8 mouse cellular contexts compared by ENCODE assay signal in the genomic region with DNA sequence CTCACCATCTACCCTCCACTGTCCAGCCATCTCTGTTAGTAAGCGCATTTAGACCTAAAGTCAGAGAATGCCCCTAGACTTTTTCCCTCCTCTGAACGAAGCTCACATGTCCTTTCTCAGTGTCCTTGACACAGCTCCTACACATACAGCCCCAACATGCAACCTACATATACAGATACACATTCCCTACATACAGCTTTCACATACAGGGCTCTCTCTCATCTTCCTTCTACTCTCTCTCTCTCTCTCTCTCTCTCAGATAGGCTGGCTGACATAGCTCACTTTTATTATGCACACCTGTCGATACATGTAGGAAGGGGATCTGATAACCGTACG. TPM values are rescaled to one million over a fixed set of nuclear protein-coding genes. Genes with fewer than 3 reads are reported as not detected.
DNase-seq lines count a peak whose midpoint lies in the region; ATAC-seq and TF ChIP-seq lines count a peak whose summit lies in the region.

No protein-coding gene starts in this region.

- H3K4me2 ChIP-seq in kidney, postnatal 0 days (ENCODE audit: low read length): peak overlapping the region; percentile 75
- H3K4me2 ChIP-seq in embryonic facial prominence, embryonic 12.5 days (replicated peaks): peak overlapping the region; percentile 76
- peak overlapping the region; percentile 70 for H3K4me2 ChIP-seq in hindbrain, postnatal 0 days (ENCODE audit: low read depth, low read length)
- peak overlapping the region; percentile 48 for H3K4me2 ChIP-seq in midbrain, postnatal 0 days (ENCODE audit: low read depth, low read length, poor library complexity, severe bottlenecking)

- no peaks in the 10 kb centered on the region for H3K4me1 ChIP-seq in kidney, postnatal 0 days (replicated peaks; ENCODE audit: insufficient read depth, low read length)
- no peaks in the 10 kb centered on the region for H3K4me1 ChIP-seq in embryonic facial prominence, embryonic 12.5 days
- peaks cover 3% of the 10 kb centered on the region; the same call in 1 of the 2 replicates for H3K4me1 ChIP-seq in hindbrain, postnatal 0 days (ENCODE audit: insufficient read depth, low read length)
- peaks cover 15% of the 10 kb centered on the region; the same call in 1 of the 2 replicates for H3K4me1 ChIP-seq in midbrain, postnatal 0 days (ENCODE audit: insufficient read depth, low read length)

- H3K4me3 ChIP-seq in kidney, postnatal 0 days (replicated peaks; ENCODE audit: low read depth, low read length): peak overlapping the region; percentile 96
- peak overlapping the region; percentile 87 for H3K4me3 ChIP-seq in embryonic facial prominence, embryonic 12.5 days
- H3K4me3 ChIP-seq in hindbrain, postnatal 0 days (ENCODE audit: low read length): peak overlapping the region; percentile 90
- peak overlapping the region; percentile 50 for H3K4me3 ChIP-seq in midbrain, postnatal 0 days (ENCODE audit: low read depth, low read length)

- ATAC-seq in kidney, postnatal 0 days (replicated peaks; ENCODE audit: low FRiP score, low read depth): no peak; the same call in 1 of the 2 replicates
- ATAC-seq in embryonic facial prominence, embryonic 12.5 days (ENCODE audit: insufficient number of reproducible peaks, insufficient read depth, low FRiP score, low TSS enrichment): peak; percentile 37; the same call in 1 of the 2 replicates
- ATAC-seq in hindbrain, postnatal 0 days: peak; percentile 36
- ATAC-seq in midbrain, postnatal 0 days (ENCODE audit: low FRiP score): peak; percentile 39

- no peak for TF ChIP-seq CTCF in kidney, postnatal 0 days (IDR thresholded peaks at IDR 0.05; ENCODE audit: low read depth)
- no peak for TF ChIP-seq CTCF in hindbrain, postnatal 0 days (IDR thresholded peaks at IDR 0.05; ENCODE audit: low read depth)
- no peak for TF ChIP-seq CTCF in midbrain, postnatal 0 days (IDR thresholded peaks at IDR 0.05)

- H3K36me3 ChIP-seq in kidney, postnatal 0 days (ENCODE audit: insufficient read depth, low read length): no peaks in the 10 kb centered on the region
- H3K36me3 ChIP-seq in embryonic facial prominence, embryonic 12.5 days: no peaks in the 10 kb centered on the region
- H3K36me3 ChIP-seq in hindbrain, postnatal 0 days (ENCODE audit: insufficient read depth, low read length): no peaks in the 10 kb centered on the region
- no peaks in the 10 kb centered on the region for H3K36me3 ChIP-seq in midbrain, postnatal 0 days (ENCODE audit: insufficient read depth, low read length)

- whole genome bisulfite sequencing in kidney, postnatal 0 days: 26% methylated on average over 5 of the region's 5 CpGs
- 46% methylated on average over 5 of the region's 5 CpGs for WGBS in embryonic facial prominence, embryonic 12.5 days
- 34% methylated on average over 5 of the region's 5 CpGs for WGBS in hindbrain, postnatal 0 days
- WGBS in midbrain, postnatal 0 days: 42% methylated on average over 5 of the region's 5 CpGs

- no peak for DNase-seq in kidney, postnatal 0 days (ENCODE audit: low spot score)
- DNase-seq in kidney, adult 9 months: no peak
- DNase-seq in hindbrain, postnatal 0 days (ENCODE audit: low spot score): no peak
- DNase-seq in midbrain, postnatal 0 days (ENCODE audit: low spot score): no peak
- no peak for DNase-seq in right cerebral cortex, adult 2 months (ENCODE audit: low spot score in 2 of 2)
- DNase-seq in thymus, postnatal 36 days: no peak
- no peak for DNase-seq in kidney, postnatal 36 days

- H3K9ac ChIP-seq in kidney, postnatal 0 days (ENCODE audit: low read depth, low read length): peak overlapping the region; percentile 96
- H3K9ac ChIP-seq in embryonic facial prominence, embryonic 12.5 days: peak overlapping the region; percentile 95; the same call in 1 of the 2 replicates
- H3K9ac ChIP-seq in hindbrain, postnatal 0 days (replicated peaks; ENCODE audit: low read length): peak overlapping the region; percentile 93
- no peak overlapping the region; the same call in 1 of the 2 replicates for H3K9ac ChIP-seq in midbrain, postnatal 0 days (replicated peaks; ENCODE audit: low read length, poor library complexity, severe bottlenecking)

- H3K27me3 ChIP-seq in kidney, postnatal 0 days (ENCODE audit: insufficient read depth, low read length): no peaks in the 10 kb centered on the region
- no peaks in the 10 kb centered on the region for H3K27me3 ChIP-seq in embryonic facial prominence, embryonic 12.5 days
- no peaks in the 10 kb centered on the region for H3K27me3 ChIP-seq in hindbrain, postnatal 0 days (ENCODE audit: insufficient read depth, low read length)
- no peaks in the 10 kb centered on the region for H3K27me3 ChIP-seq in midbrain, postnatal 0 days (ENCODE audit: insufficient read depth, low read length)

- no peaks in the 10 kb centered on the region for H3K9me3 ChIP-seq in kidney, postnatal 0 days (replicated peaks; ENCODE audit: low read length)
- no peaks in the 10 kb centered on the region for H3K9me3 ChIP-seq in embryonic facial prominence, embryonic 12.5 days
- H3K9me3 ChIP-seq in hindbrain, postnatal 0 days (ENCODE audit: low read length): no peaks in the 10 kb centered on the region
- H3K9me3 ChIP-seq in midbrain, postnatal 0 days (ENCODE audit: low read length): no peaks in the 10 kb centered on the region

- H3K27ac ChIP-seq in kidney, postnatal 0 days: no peak overlapping the region
- H3K27ac ChIP-seq in embryonic facial prominence, embryonic 12.5 days: no peak overlapping the region
- peak overlapping the region; percentile 93; the same call in 1 of the 2 replicates for H3K27ac ChIP-seq in hindbrain, postnatal 0 days
- H3K27ac ChIP-seq in midbrain, postnatal 0 days (ENCODE audit: low read depth, low read length): peak overlapping the region; percentile 79; the same call in 1 of the 2 replicates

RNA-seq across cellular contexts. Expression of gene Aldh5a1, which starts 0.7 kb away (rescaled TPM):
- polyA plus RNA-seq in kidney, postnatal 0 days (2015; fragmentation: Nextera tagmentation; extraction: Ambion mirVana): 7.6 and 7.9 TPM in 2 replicates
- 8.1 and 8.5 TPM in 2 replicates for polyA plus RNA-seq in embryonic facial prominence, embryonic 12.5 days (2016; fragmentation: Nextera tagmentation; extraction: Ambion mirVana)
- 46.3 and 53.9 TPM in 2 replicates for total RNA-seq in hindbrain, postnatal 0 days (2014; rRNA removed)
- 16.2 and 16.9 TPM in 2 replicates for polyA plus RNA-seq in hindbrain, postnatal 0 days (2015; fragmentation: Nextera tagmentation; extraction: Ambion mirVana)
- total RNA-seq in midbrain, postnatal 0 days (2014; rRNA removed): 45.8 and 53.8 TPM in 2 replicates
- polyA plus RNA-seq in midbrain, postnatal 0 days (2015; fragmentation: Nextera tagmentation; extraction: Ambion mirVana): 14.6 and 15.4 TPM in 2 replicates

RNA-seq across cellular contexts. Expression of gene Gpld1, which starts 6.2 kb away (rescaled TPM):
- polyA plus RNA-seq in kidney, postnatal 0 days (2015; fragmentation: Nextera tagmentation; extraction: Ambion mirVana): 0.71 and 0.86 TPM in 2 replicates
- polyA plus RNA-seq in embryonic facial prominence, embryonic 12.5 days (2016; fragmentation: Nextera tagmentation; extraction: Ambion mirVana): 1.1 TPM in 2 replicates
- total RNA-seq in hindbrain, postnatal 0 days (2014; rRNA removed): 5.4 and 8.4 TPM in 2 replicates
- polyA plus RNA-seq in hindbrain, postnatal 0 days (2015; fragmentation: Nextera tagmentation; extraction: Ambion mirVana): 3.0 and 3.3 TPM in 2 replicates
- 5.5 and 6.3 TPM in 2 replicates for total RNA-seq in midbrain, postnatal 0 days (2014; rRNA removed)
- 2.6 and 3.8 TPM in 2 replicates for polyA plus RNA-seq in midbrain, postnatal 0 days (2015; fragmentation: Nextera tagmentation; extraction: Ambion mirVana)

Comparison
In these comparisons a context has a peak if more than half of its experiments do, and no peak if none do; other contexts are left out.
1. H3K27ac ChIP-seq: peak in hindbrain, postnatal 0 days (single experiment) and midbrain, postnatal 0 days (single experiment); none in kidney, postnatal 0 days (single experiment) and embryonic facial prominence, embryonic 12.5 days (single experiment).
2. Peak in every context shown above with its lines, with median percentiles within 50 percentile points of each other: H3K4me2 ChIP-seq and H3K4me3 ChIP-seq.